In the genomic region with DNA sequence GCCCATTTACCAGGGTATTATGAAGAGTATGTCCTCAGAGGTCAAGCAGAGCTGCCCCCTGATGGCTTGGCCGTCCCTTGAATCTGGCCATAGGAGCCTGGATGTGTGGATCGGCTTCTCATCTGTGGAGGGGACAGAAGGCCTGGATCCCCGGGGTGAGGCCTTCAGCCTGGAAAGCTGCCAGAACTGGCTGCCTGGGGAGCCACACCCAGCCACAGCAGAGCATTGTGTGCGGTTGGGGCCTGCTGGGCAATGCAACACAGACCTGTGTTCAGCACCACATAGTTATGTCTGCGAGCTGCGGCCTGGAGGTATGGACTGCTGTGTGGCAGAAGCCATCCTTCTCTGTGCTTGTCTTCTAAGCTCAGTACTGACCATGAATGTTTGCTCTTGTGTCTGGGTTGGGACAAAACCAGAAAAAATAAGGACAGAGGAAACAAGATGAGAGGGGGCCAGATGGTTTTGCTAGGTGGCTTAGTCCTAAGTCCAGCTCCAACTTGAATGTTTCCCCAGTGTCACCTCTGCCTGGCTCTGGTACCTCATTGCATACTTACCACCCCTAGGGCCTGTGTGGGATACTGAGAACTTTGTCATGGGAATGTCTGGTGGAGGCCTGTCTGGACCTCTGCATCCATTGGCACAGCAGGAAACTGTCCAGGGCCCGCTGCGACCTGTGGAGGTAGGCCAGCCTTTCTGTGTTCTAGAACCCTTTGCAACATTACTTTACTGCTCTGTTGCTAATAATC, we compare ENCODE assay signal across 7 mouse cellular contexts. TPM values are rescaled to one million over a fixed set of nuclear protein-coding genes. Genes with fewer than 3 reads are reported as not detected.
DNase-seq lines count a peak whose midpoint lies in the region; ATAC-seq and TF ChIP-seq lines count a peak whose summit lies in the region.

No protein-coding gene starts in this region.

- no peak overlapping the region for H3K9ac ChIP-seq in ES-E14 (ENCODE audit: insufficient read depth, low read depth, low read length, poor library complexity, severe bottlenecking)

- no peak overlapping the region for H3K27ac ChIP-seq in ES-E14 (ENCODE audit: insufficient read depth, low read depth, low read length, poor library complexity, severe bottlenecking)
- H3K27ac ChIP-seq in heart, embryonic 10.5 days: 0 out of 2 replicates have a peak overlapping the region, but pooled peaks have one; percentile 14

- peaks cover 15% of the 10 kb centered on the region; the same call in 1 of the 2 replicates for H3K36me3 ChIP-seq in ES-E14 (ENCODE audit: control insufficient read depth, insufficient read depth, low read length, poor library complexity, severe bottlenecking)
- H3K36me3 ChIP-seq in heart, embryonic 10.5 days: peaks cover 65% of the 10 kb centered on the region

- 76% methylated on average over 8 of the region's 8 CpGs for WGBS in heart, embryonic 10.5 days

- ATAC-seq in cerebellum, adult (ENCODE audit: insufficient number of reproducible peaks, low FRiP score, low TSS enrichment): no peak

- in situ Hi-C loops in ES-E14 (cut with MboI; ENCODE audit: low sequenced_read_pairs in 2 of 2, unreplicated experiment in 2 of 2): no loop called here

- H3K4me1 ChIP-seq in ES-E14 (ENCODE audit: control insufficient read depth in 2 of 2, insufficient read depth in 2 of 2, low read length in 2 of 2, poor library complexity in 1 of 2): peaks cover 2 to 13% of the 10 kb centered on the region in 2 experiments; a peak in 2 of 4 replicates
- peaks cover 27% of the 10 kb centered on the region for H3K4me1 ChIP-seq in heart, embryonic 10.5 days

- H3K27me3 ChIP-seq in heart, embryonic 10.5 days (ENCODE audit: insufficient read depth, poor library complexity, severe bottlenecking): no peaks in the 10 kb centered on the region

- DNase-seq in 3T3-L1 (ENCODE audit: low read depth, low spot score) (peak; percentile 73), ES-E14 (ENCODE audit: low read depth, low spot score) (peak; percentile 26)
- DNase-seq in heart, embryonic 10.5 days (ENCODE audit: low spot score): no peak
- peak; percentile 65 to 73 for DNase-seq in lung, adult 18-20 months
- DNase-seq in layer of hippocampus, adult 11-12 months (ENCODE audit: low spot score): no peak
- no peak for DNase-seq in left cerebral cortex, adult 18-20 months (ENCODE audit: low spot score in 2 of 2)

- no peaks in the 10 kb centered on the region for H3K9me3 ChIP-seq in ES-E14 (ENCODE audit: control insufficient read depth, insufficient read depth, low read depth, low read length)
- H3K9me3 ChIP-seq in heart, embryonic 10.5 days: no peaks in the 10 kb centered on the region

- no peak overlapping the region for H3K4me3 ChIP-seq in ES-E14 (ENCODE audit: insufficient read depth in 1 of 2, low read depth in 1 of 2, low read length in 2 of 2, poor library complexity in 1 of 2, severe bottlenecking in 1 of 2)
- H3K4me3 ChIP-seq in heart, embryonic 10.5 days: no peak overlapping the region

TF ChIP-seq in ES-E14, 5 proteins besides CTCF, POLR2A, EP300 and RAD21:
- TF ChIP-seq ZC3H11A (IDR thresholded peaks at IDR 0.05; ENCODE audit: borderline replicate concordance, low read depth, low read length) (no peak), HCFC1 (IDR thresholded peaks at IDR 0.05; ENCODE audit: borderline replicate concordance, insufficient read depth, low read length) (no peak), MAFK (IDR thresholded peaks at IDR 0.05; ENCODE audit: insufficient read depth, low read depth, low read length) (no peak), CHD2 (IDR thresholded peaks at IDR 0.05; ENCODE audit: low read depth, low read length) (no peak), ZNF384 (IDR thresholded peaks at IDR 0.05; ENCODE audit: low read depth, low read length) (no peak)

RNA-seq across cellular contexts. Expression of gene Pkd1, which starts 17.6 kb away (rescaled TPM):
- total RNA-seq in ES-E14 (2012; rRNA removed): 27.8 and 35.9 TPM in 2 replicates
- 12.3 and 13.9 TPM in 2 replicates for polyA plus RNA-seq in heart, embryonic 10.5 days (2016; fragmentation: Nextera tagmentation; extraction: Ambion mirVana)
- 10 to 100 TPM; 67.5 to 71.2 TPM for total RNA-seq in left cerebral cortex, adult 18-20 months (2021)

RNA-seq across cellular contexts. Expression of gene Rab26, which starts 33.2 kb away (rescaled TPM):
- total RNA-seq in ES-E14 (2012; rRNA removed): 2.8 and 7.4 TPM in 2 replicates
- 1.3 and 2.3 TPM in 2 replicates for polyA plus RNA-seq in heart, embryonic 10.5 days (2016; fragmentation: Nextera tagmentation; extraction: Ambion mirVana)
- total RNA-seq in left cerebral cortex, adult 18-20 months (2021): 10 to 100 TPM; 45.8 to 50.0 TPM

RNA-seq across cellular contexts. Expression of gene Traf7, which starts 39.5 kb away (rescaled TPM):
- total RNA-seq in ES-E14 (2012; rRNA removed): 149 and 228 TPM in 2 replicates
- 93.5 and 95.9 TPM in 2 replicates for polyA plus RNA-seq in heart, embryonic 10.5 days (2016; fragmentation: Nextera tagmentation; extraction: Ambion mirVana)
- total RNA-seq in left cerebral cortex, adult 18-20 months (2021): 10 to 100 TPM; 64.2 to 83.9 TPM

Comparison
In these comparisons a context has a peak if more than half of its experiments do, and no peak if none do; other contexts are left out.
1. DNase-seq: peak in 3T3-L1 (single experiment), ES-E14 (single experiment) and lung, adult 18-20 months (2 of 2); none in heart, embryonic 10.5 days (single experiment), layer of hippocampus, adult 11-12 months (single experiment) and left cerebral cortex, adult 18-20 months (0 of 2).